Mouse (Mus musculus) thymus, postnatal 14 days (tissue): ENCODE data around the gene Mrpl20.
"Not testable (repeated sequence)": the region's sequence is repeated elsewhere in the genome, so short reads cannot be mapped to it uniquely, and the experiment has no call there.

Experiments used
- DNase-seq: peaks from one replicate; pipeline ENCODE4 v3.0.0; 2021

The Mrpl20 gene

GRCm38 (mm10) chr4:155784081-155784701 is 18.5 kb upstream of the Mrpl20 start:
- peak; percentile 72 for DNase-seq

DNA sequence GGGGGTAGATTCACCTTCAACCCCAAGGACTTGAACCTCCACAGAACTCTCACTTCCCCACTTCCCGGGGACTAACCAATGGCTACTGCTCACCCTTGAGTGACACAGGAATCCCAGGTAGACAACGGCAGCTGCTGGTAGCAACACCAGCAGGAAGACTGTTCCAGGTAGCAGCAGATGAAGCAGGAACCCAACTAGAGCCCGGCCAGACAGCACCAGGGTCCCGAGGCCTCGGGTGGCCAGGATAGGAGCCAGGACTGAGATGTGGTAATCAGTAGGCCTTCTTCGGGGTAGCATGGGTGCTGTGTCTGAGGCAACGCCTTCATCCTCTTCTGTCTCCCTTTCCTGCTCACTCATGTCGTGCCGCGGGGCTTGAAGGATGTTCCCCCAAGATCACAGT is 17.4 kb upstream of the Mrpl20 start:
- no peak for DNase-seq

DNA sequence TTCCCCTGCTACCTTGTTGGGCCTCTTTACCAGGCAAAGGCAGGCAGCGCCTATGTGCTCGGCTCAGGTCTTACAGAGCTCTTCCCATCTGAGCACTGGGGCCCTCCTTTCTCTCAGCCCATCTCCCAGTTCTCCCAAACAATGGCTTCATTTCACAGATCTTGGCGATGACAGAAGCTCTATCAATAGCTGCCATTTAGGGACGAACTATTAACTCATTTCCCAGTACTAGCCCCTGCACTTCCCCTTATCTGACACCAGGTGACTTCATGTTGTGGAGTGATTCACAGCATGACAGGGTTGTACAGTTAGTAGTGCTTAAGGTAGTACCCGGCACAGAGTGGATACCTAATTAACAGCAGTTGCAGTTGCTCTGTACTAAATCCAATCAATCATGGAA is 16.9 kb upstream of the Mrpl20 start, which contains the start of gene Tmem88b:
Tmem88b (minus strand) TSS at position 56 of the 400 bp plus-strand sequence.
- DNase-seq, result no peak

DNA sequence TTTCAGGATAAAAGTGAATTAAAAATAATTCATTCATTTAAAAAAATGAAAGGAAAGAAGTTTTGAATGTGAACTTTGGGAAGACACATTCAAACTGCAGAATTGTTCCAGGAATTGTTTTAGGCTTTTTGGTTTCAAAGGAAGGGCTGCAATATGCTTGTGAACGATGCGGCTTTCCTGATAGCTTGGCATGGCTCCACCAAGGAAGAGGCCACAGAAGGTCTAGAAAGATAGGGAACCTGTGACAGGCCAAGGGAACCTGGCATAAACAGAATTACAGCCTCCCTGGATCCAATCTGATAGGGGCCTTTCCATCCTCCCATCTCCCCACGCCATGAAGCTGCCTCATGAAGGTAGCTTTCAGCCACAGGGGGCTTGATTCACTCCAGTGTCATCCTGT is 14.4 kb upstream of the Mrpl20 start:
- no peak for DNase-seq

DNA sequence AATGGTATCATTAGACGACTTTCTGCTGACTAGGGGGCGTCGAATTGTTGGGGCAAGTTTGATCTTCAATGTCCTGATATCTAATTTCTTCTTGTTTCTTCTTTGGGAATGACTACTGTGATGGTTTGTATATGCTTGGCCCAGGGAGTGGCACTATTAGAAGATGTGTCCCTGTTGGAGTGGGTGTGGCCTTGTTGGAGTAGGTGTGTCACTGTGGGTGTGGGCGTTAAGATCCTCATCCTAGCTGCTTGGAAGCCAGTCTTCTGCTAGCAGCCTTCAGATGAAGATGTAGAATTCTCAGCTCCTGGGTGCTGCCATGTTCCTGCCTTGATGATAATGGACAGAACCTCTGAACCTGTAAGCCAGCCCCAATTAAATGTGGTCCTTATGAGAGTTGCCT is 13.8 kb upstream of the Mrpl20 start:
- not testable (repeated sequence) for DNase-seq

DNA sequence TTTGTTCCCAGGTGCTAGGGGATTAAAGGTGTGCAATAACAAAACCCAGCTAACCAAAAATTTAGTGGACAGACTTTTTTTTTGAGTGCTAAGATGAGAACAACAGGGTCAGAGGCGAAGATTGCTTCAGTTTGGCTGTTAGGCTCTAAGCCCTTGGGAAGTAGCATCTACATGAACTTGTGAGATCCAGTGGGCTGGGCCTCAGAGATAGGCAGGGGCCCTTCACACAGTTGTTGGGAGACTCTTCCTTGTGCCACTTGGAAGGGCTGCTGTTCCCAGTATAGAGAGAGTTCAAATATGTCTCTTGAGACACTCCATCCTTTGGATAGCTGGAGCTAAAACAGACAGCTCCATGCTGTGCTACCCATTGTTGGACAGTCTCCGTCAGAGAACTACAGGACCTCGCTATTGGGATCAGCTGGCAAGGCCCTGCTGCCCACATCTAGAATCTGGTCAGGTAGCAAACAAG is 12.6 kb upstream of the Mrpl20 start, which contains the start of gene Ankrd65:
Ankrd65 (plus strand) TSS at position 419 of the 469 bp plus-strand sequence.
- DNase-seq, result no peak

GRCm38 (mm10) chr4:155790650-155791161 is 12.0 kb upstream of the Mrpl20 start:
- no peak for DNase-seq

GRCm38 (mm10) chr4:155791240-155791933 is 11.3 kb upstream of the Mrpl20 start:
- DNase-seq, result no peak

GRCm38 (mm10) chr4:155793730-155794129 is 8.9 kb upstream of the Mrpl20 start:
- DNase-seq, result no peak

- DNase-seq, result no peak
Measured at GRCm38 (mm10) chr4:155802075-155802474, 603 bp upstream of the Mrpl20 start.

DNA sequence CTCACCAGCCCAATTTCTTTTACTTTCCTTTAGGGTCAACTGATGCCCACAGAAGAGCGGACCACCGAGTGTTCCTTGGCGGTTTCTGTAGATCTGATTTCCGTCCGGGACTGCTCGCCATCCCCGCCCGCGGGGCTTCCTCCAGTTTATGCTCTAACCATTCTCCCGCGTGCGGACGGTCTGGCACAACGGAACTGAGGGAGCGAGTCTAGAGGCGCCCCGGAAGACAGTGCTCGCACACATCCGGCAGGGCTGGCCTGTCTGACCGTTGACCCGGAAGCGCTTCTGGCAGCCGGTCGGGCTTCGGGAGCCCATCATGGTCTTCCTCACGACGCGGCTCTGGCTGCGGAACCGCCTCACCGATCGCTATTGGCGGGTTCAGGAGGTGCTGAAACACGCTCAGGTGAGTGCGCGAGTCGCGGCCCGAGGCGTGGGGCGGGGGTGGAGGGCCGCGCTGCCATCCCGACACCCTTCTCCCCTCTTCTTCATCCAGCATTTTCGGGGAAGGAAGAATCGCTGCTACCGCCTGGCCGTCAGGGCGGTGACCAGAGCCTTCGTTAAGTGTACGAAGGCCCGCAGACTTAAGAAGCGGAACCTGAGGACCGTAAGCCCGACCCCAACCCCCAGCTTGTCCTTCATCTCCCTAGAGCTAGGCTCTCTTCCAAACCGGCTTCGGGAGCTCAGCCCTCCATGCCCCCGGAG is 813 bp downstream of the Mrpl20 start:
- DNase-seq, result peak; percentile 97

DNA sequence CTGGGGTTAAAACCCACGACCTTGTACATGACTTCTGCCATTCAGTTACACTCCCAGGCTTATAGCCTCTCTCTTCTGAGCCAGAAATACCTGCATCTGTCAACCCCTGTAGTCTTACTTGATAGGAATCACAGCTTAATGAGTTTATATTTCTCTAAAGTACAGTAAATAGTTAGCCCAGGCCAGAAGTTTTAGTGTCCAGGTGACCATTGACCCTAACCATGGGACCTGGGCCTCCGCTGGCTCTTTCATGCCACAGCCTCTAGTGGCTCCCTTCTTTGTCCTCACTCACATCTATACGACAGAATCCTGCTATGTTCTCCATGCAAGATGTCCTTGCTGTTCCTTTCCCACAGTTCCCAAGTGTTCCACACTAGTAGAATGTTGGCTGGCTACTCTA is 5.2 kb downstream of the Mrpl20 start:
- DNase-seq, result no peak

- DNase-seq, result peak; percentile 95
Measured at GRCm38 (mm10) chr4:155811929-155812664, 9.4 kb downstream of the Mrpl20 start, which contains the start of gene Ccnl2. Ccnl2 (plus strand) TSS chr4:155812489.

GRCm38 (mm10) chr4:155812665-155813181 is 10.0 kb downstream of the Mrpl20 start:
- DNase-seq, result peak; percentile 51

DNA sequence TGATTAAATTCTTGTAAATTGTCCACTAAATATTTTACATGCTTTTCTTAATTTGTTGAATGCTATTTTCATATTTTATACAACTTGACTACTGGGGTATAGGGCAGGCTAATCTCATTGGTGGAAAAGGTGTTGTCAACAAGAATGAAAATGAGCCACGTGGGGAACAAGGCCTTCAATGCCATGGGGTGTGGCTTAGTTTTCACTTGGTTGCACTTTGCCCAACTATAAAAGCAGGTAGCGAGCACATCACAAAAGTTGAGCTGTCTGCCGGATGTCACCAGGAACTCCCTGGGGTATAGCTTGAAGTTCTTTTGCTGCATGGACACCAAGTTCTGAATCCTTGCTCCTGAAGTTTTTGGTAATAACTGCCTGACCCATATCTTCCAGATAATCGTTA is 14.9 kb downstream of the Mrpl20 start:
- DNase-seq, result no peak

GRCm38 (mm10) chr4:155821025-155821424 is 18.3 kb downstream of the Mrpl20 start:
- DNase-seq, result peak; percentile 43

- DNase-seq, result no peak
Measured at GRCm38 (mm10) chr4:155823443-155823842, 20.8 kb downstream of the Mrpl20 start.

GRCm38 (mm10) chr4:155829866-155830265 is 27.2 kb downstream of the Mrpl20 start:
- no peak for DNase-seq

DNA sequence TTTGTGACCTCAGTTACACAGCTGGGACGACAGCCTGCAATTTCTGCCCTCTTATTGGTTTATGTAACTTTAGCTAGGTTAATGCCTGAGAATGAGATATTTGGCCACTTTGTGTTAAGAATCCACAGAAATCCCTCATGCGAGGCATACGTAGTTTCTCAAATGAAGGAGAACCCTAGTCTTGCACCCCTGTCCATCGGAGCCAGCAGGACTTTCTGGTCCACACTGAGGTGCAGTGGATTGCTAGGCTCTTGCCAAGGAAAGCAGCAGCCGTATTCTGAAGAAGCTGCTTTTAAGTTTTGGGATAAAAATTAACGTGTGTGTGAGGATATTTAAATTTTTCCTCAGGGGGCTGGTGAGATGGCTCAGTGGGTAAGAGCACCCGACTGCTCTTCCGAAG is 27.9 kb downstream of the Mrpl20 start:
- no peak for DNase-seq

- peak; percentile 97 for DNase-seq
Measured at GRCm38 (mm10) chr4:155831205-155831766, 28.6 kb downstream of the Mrpl20 start, which contains the start of gene Aurkaip1. Aurkaip1 (plus strand) TSS chr4:155831272.

DNA sequence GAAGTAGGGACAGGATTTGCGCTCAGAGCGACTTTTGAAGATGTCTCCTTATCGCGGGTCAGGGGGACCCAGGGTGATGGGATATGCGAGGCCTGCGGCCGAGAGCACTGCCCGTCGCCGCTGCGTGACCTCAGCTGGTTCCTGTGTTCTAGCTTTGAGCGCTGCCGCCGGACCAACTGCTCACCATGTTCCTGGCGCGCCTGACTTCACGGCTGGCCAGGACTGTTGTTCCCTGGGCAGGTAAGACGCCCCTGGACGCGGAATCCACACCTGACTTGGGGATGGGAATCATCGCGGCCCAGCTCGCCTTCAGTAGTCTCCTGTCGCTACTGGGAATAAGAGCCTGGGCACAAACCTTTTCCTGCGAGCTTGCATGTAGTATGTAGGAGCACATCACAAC is 29.2 kb downstream of the Mrpl20 start:
- no peak for DNase-seq

DNA sequence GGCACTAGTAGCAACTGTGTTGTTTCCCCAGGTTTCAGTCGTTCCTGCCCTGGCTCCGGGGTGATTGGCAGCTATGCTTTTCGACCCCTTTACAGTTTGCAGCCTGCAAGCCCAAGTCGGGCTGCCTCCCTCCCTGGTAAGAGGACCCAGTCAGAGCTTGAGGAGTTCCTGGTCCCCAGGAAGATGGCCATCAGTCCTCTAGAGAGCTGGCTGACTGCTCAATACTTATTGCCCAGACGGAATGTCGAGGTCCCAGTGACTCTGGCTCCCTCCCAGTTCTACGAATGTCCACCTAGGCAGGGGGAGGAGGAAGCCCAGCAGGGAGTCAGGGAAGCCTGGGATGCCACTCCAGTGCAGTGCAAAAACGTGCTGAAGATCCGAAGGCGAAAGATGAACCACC is 29.6 kb downstream of the Mrpl20 start:
- no peak for DNase-seq
